Mouse (Mus musculus) c-Kit-negative CD71-positive TER-119-positive erythroid progenitor cells, embryonic 14.5 days (primary cell): ENCODE results near the gene Zfp84.
"Not testable (repeated sequence)": the region's sequence is repeated elsewhere in the genome, so short reads cannot be mapped to it uniquely, and the experiment has no call there.

Experiments
- DNase-seq: peaks from one replicate; pipeline ENCODE4 v3.0.0-alpha.2; 2013; ENCODE audit warnings: low read depth, low spot score

Gene Zfp84

GRCm38 (mm10) chr7:29768090-29768900 lies at the start of gene Zfp84:
Zfp84 (plus strand) TSS chr7:29768552.
- DNase-seq = peak; percentile 82

- not testable (repeated sequence) for DNase-seq
Observed at GRCm38 (mm10) chr7:29725461-29726142, 42.8 kb upstream of the Zfp84 start.

- DNase-seq = not testable (repeated sequence)
Observed at GRCm38 (mm10) chr7:29726860-29727259, 41.5 kb upstream of the Zfp84 start, which contains the start of gene Catsperg2. Catsperg2 (minus strand) TSS chr7:29727032.

GRCm38 (mm10) chr7:29728055-29728454 lies 40.3 kb upstream of the Zfp84 start:
- DNase-seq = no peak

GRCm38 (mm10) chr7:29742258-29742657 lies 26.1 kb upstream of the Zfp84 start:
- DNase-seq = no peak

- DNase-seq = no peak
Observed at GRCm38 (mm10) chr7:29760476-29760875, 7.9 kb upstream of the Zfp84 start.

GRCm38 (mm10) chr7:29764702-29765101 lies 3.6 kb upstream of the Zfp84 start:
- no peak for DNase-seq

- peak; percentile 60 for DNase-seq
Observed at GRCm38 (mm10) chr7:29767058-29767686, 1.2 kb upstream of the Zfp84 start.

GRCm38 (mm10) chr7:29768980-29769379 lies 628 bp downstream of the Zfp84 start:
- no peak for DNase-seq

- DNase-seq = no peak
Observed at GRCm38 (mm10) chr7:29773503-29773902, 5.2 kb downstream of the Zfp84 start.

GRCm38 (mm10) chr7:29774371-29774770 lies 6.0 kb downstream of the Zfp84 start:
- no peak for DNase-seq

GRCm38 (mm10) chr7:29776568-29776967 lies 8.2 kb downstream of the Zfp84 start:
- DNase-seq = no peak

- DNase-seq = no peak
Observed at GRCm38 (mm10) chr7:29777372-29777771, 9.0 kb downstream of the Zfp84 start.

GRCm38 (mm10) chr7:29783871-29784551 lies 15.7 kb downstream of the Zfp84 start, which contains the start of gene Zfp30:
Zfp30 (plus strand) TSS chr7:29783998.
- peak; percentile 44 for DNase-seq

- DNase-seq = no peak
Observed at GRCm38 (mm10) chr7:29785023-29785422, 16.7 kb downstream of the Zfp84 start.

GRCm38 (mm10) chr7:29785888-29786287 lies 17.5 kb downstream of the Zfp84 start:
- no peak for DNase-seq

- DNase-seq = no peak
Observed at GRCm38 (mm10) chr7:29792906-29793305, 24.6 kb downstream of the Zfp84 start.

GRCm38 (mm10) chr7:29807046-29807445 lies 38.7 kb downstream of the Zfp84 start:
- no peak for DNase-seq

GRCm38 (mm10) chr7:29812244-29812643 lies 43.9 kb downstream of the Zfp84 start:
- no peak for DNase-seq

- no peak for DNase-seq
Observed at GRCm38 (mm10) chr7:29814381-29814780, 46.0 kb downstream of the Zfp84 start.

- no peak for DNase-seq
Observed at GRCm38 (mm10) chr7:29815061-29815784, 46.9 kb downstream of the Zfp84 start.
